Mouse (Mus musculus) right cerebral cortex, adult 18-20 months (tissue): ENCODE results near the gene Bdkrb1.
A peak's percentile ranks its signal among the peaks of the same experiment; 100 is the strongest.

Experiments
- DNase-seq: peaks from one replicate; pipeline ENCODE4 v3.0.0; 2022; ENCODE audit warnings: mixed read lengths

Bdkrb1 gene

DNA sequence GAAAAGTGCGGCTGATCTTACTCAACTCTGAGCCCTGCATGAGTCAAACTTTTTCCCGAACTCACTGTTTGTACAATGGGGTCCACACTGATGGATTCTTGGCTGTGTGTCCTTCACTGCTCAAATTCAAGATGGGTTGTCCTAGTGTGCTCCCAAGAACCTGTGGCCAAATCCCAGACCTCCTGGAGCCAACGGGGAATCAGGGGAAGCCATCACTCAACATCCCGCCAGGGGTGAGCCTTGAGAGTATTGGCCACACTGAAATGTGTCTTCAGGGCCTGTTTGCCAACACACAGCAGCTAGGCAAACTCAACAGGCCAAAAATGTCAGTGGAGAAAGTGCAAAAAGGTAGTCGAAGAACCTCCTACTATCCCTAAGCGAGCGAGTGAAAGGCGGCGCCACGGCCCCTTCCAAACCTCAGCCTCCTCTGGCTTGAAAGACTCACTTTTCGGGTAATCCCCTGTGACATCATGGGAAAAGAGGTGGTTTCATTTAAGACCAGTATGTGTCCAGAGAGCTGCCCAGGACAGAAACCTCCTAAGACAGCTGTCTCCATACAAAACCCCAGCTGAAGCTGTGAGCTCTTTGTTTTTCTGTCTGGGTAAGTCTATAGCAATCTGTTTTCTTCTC lies at the start of gene Bdkrb1:
TSS of gene Bdkrb1 (plus strand) at position 505 of the 630 bp plus-strand sequence.
- no peak for DNase-seq

DNA sequence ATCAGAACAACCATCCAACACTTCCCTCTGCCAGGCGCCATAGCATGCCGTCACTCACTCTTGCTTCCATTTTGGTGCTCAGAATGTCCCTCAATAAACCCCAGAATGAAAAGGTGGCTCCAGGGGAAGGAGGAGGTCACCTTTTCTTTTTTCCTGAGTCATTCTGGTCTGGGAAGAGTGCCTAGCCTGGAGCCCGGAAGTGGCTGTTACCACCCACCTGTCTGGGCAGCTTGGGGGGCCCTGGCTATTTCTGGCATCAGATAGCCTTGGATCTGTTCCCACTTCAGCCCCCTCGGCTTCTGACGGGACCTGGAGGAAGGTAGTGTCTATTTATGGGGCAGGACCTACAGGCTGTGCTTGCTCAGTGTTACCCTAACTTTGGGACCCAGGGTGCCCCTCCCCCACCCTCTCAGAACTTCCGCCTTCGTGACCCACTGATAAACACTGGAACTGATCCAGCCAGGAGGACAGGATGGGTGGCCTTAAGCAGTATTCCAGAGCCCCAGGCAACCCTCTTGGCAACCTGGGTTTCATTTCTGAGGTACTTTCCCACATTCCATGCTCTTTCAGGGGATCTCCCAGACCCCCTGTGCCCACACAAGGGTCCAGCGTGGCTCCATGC lies 48.6 kb upstream of the Bdkrb1 start:
- DNase-seq, result no peak

- DNase-seq, result no peak
Measured at GRCm38 (mm10) chr12:105555172-105555571, 47.7 kb upstream of the Bdkrb1 start.

- no peak for DNase-seq
Measured at GRCm38 (mm10) chr12:105557250-105557925, 45.5 kb upstream of the Bdkrb1 start.

DNA sequence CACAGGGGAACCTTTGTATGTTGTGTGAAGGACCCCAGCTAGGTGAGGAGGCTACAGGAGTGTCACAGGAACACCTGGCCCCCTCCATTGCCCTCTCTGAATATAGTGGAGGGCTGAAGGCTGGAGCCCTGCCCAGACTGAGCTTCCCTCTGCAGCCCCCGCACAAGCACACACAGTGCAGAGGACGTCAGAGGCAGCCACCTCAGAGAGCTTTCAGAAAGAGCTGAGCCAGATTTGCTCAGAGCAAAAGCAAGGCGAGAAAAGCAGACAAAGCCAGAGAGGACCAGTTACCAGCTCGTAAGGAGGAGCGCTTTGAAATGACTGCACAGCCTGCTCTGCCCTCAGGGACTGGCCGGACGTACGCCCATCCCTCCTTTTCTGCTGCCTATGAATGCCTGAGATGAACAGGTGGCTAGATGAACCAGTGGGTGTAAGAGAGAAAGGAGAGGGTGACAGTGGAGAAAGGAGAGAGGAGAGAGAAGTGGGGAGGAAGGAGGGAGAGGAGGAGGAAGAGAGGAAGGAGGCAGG lies 41.8 kb upstream of the Bdkrb1 start:
- DNase-seq, result peak; percentile 78

DNA sequence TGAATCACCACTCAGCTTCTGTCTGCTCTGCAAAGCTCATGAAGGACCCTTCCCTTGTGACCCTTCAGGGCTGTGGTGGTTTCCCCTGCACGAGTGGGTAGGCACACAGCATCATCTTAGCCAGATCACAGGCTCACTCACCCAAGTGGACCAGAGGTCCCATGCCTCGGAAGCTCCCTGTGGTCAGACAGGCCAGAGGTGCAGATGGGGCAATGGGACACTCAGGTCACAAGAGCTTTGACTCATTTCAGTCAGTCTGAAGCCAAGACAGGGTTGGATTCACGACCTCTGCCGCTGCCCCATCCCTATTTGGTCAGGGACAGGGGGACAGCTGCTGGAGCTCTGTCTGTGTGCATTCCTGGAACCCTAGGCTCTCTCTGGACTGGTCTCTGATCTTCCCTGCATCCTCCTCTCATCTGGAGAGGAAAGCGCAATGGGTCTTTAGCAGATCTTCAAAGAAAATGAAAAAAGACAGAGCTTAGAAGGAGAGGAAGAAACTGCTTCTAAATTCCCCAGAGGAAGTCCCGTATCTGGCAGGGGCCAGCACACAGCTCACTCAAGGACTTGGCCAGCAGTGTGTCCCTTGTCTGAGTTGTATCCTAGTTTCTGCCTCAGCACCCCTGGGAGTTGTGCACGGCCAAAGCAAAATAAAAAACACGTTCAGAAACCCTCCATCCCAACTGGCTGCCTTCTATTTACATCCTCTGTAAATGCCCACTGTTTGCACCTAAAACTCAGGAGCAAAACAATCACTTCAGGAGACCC lies 40.6 kb upstream of the Bdkrb1 start:
- DNase-seq, result no peak

- DNase-seq, result peak; percentile 31
Measured at GRCm38 (mm10) chr12:105562936-105563680, 39.8 kb upstream of the Bdkrb1 start, which contains the start of gene Bdkrb2. Gene Bdkrb2 (plus strand): TSS chr12:105563226.

DNA sequence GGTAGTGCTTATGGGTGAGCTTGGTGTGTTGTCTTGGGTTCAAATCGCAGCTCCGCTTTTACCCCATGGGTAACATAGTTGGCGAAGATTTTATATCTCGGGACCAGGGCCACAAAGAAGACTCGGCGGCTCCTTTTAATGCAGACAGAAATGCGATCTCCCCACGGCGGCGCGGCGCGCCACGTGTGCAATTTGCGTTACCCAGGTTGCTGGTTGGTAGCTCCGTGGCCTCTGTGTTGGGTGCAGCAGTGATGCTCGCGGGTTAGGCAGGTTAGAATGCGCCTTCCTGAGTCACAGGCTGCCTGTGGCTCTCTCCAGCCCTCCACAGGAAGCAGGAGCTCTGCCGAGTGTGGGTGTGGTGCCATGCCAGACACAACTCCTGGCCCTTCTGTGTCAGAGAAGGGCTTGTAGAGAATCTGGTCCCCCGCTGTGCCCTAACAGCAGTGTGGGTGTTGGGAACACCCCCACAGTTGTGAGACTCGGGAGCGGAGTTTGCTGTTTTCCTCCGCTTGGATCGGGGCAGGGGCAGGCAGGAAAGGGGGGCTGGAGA lies 39.1 kb upstream of the Bdkrb1 start:
- DNase-seq, result peak; percentile 19

DNA sequence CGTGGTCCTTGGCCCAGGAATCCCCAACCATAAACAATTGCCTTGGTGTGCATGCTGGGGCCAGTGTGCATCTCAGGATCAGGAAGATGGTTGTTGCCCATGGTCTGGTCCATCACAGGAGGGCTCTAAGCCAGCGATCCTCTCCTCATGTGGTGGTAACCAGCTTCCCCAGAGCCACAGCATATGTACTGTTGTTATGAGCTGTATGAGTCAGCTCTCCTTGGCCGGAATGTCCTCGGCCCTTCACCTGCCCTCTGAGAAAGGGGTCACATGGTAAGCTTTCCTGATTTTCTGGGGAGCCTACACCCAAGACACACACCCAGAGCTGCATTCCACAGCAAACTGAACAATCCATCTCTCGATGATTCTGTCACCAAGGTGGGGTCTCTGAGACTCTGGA lies 37.7 kb upstream of the Bdkrb1 start:
- DNase-seq, result no peak

- no peak for DNase-seq
Measured at GRCm38 (mm10) chr12:105571867-105572266, 31.0 kb upstream of the Bdkrb1 start.

- DNase-seq, result no peak
Measured at GRCm38 (mm10) chr12:105572622-105573021, 30.3 kb upstream of the Bdkrb1 start.

DNA sequence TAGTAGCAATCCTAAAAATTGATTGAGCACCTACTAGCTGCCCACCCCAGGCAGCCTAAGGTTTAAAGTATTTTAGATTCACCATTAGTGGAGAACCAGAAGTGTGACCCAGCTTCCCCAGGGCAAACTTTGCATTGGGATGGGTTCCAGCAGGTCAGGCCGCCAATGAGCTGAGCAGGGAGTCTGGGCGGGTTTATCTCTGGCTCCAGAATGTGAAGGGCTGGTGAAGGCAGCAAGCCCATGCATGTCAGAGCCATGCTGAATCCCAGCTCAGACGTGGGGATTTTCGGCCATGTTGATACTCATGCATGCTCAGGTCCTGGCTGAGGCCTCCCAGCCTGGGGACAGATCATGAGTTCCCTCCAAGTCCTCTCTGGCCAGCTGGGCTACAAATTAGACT lies 28.5 kb upstream of the Bdkrb1 start:
- no peak for DNase-seq

DNA sequence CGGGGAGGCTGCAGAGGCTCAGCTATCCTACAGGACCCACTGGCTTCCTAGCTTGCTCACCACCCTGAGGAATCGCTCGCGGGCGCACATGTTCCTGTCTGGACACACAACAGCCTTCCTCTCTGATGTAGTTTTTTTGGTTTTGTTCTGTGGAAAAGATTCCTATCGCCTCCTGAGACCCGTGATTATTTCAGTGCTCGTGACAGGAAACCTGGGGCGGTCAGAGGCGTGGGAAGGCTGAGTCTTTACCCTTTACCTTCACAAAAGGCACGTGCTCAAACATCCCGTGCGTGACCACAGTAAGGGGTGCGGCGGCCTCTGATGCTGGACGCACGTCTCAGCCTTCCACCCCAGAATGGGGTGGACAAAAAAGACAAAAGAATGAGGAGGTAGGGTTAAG lies 22.4 kb upstream of the Bdkrb1 start:
- DNase-seq, result no peak

DNA sequence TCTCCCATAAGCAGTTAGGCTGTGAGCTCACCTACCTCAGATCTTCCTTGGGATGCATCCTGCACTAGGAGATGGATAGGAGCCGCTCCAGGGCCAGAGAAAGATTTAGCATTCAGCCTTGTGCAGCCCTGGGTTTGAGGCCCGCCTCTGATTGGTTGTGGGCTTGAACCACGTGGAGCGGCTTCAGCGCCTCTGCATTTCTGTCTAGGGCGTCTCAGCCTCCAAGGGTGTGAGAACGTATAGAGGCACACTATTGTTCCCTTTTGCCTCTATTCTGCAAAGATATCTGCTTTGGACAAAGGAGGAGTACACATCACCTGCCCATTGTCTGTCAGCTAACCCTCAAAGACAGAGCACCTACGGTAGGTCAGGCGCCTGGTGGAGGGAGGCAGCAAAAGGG lies 20.4 kb upstream of the Bdkrb1 start:
- no peak for DNase-seq

GRCm38 (mm10) chr12:105583484-105583883 lies 19.4 kb upstream of the Bdkrb1 start:
- no peak for DNase-seq

DNA sequence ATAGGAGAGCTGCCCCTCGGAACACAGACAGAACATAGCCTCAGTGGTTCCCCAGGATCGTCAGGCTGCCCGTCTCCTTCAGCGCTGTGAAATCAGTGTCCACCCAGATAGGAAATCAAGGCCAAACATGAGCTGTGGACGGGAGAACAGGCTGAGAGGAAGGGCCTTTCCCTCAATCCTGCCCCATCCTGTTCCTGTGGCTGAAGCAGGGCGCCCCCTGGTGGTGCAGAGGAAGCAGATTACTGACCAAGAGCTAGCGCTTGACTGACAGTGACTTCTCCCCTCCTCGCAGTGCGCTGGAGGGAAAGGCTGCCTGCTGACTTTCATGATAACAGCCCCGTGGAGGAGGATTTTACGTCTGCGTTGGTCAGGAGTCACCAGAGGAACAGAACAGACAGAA lies 18.0 kb upstream of the Bdkrb1 start:
- DNase-seq, result peak; percentile 76

DNA sequence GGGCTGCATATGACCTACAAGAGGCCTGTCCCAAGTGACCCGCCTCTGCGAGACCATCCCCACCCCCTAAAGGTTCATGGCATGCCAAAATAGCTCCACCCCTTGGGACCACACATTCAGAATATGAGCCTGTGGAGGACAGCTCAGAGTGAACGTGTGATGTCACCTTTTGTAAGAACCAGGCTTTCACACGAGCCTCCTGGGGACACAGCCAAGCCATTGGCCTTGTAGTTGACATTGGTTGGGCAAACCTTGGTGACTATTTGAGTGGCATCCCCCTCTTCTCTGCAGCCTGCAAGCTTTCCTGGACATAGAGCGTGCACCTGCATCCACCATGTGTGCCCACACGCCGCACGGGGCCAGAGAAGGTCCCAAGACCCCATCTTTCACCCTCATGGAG lies 15.4 kb upstream of the Bdkrb1 start:
- DNase-seq, result no peak

GRCm38 (mm10) chr12:105590786-105591185 lies 12.1 kb upstream of the Bdkrb1 start:
- DNase-seq, result no peak

GRCm38 (mm10) chr12:105592361-105592761 lies 10.5 kb upstream of the Bdkrb1 start:
- no peak for DNase-seq

DNA sequence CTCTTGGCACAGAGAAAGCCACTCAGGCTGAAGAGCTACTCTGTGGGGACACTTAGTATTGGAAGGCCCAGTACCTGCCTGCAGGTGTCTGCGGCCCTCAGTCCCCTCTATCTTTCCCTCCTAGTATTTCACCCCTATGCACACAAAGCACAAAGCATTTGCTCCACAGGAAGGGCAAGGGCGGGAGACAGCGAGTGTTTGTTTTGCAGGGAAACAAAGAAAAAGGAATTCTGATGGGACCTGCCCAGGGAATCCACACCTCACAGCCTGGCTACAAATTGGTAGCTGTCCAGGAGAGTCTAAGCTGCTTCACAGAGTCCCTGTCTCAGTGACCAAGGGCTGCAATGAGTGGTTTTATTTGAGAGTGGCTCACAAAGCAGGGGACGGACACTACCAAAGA lies 9.4 kb upstream of the Bdkrb1 start:
- DNase-seq, result no peak

DNA sequence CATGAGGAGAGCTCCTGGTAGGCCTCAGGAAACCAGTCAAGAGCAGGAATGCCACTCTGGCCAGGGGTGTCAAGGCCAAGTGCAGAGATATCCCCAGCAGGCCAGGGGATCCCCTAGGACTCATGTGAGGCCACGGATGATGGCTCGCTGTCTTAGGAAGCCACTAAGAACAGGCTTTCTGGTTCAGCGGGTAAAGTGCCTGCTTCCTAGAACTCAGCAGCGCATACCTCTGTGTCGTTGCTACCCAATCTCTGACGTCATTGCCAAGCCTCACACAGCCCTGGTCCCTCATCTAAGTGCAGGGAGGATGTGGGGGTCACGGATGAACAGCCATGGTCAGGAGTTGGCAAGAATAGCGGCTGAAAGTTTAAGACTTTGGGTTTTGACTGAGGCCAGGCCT lies 5.8 kb upstream of the Bdkrb1 start:
- DNase-seq, result no peak

DNA sequence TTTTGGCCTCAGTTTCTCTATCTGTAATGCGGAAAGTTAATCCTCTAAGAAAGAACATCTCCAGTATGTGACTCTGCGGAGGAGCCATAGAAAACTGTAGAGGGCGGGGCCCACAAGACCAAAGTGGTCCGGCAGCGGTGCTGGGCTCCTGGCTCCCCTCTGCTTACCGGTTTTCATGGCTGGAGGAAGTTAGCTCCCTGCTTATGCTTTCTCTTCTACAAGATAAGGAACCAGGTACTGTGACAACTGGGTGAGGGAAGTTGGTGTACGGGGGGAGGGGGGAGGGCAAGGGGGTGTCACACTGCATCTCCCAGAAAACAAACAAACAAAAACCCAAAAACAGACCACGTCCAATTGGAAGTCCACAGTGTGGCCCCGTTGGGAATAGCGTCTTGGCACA lies 4.4 kb upstream of the Bdkrb1 start:
- DNase-seq, result no peak
